Mouse (Mus musculus): ENCODE measurements around the gene Rnf5. TPM values are rescaled to one million over a fixed set of nuclear protein-coding genes. Genes with fewer than 3 reads are reported as not detected.

Gene Rnf5
- polyA plus RNA-seq, 1 experiment, result 37.1 TPM

- Histone ChIP-seq H3K4me2 (ENCODE audit: low read depth) (no peak overlapping the region), H3K79me2 (ENCODE audit: control insufficient read depth, insufficient read depth) (no peaks in the 10 kb centered on the region), H3ac (ENCODE audit: control insufficient read depth, insufficient read length) (no peak overlapping the region), H3K36me3 (ENCODE audit: control insufficient read depth, insufficient read depth) (no peaks in the 10 kb centered on the region), H3K4me3 (no peak overlapping the region), H3K27me3 (ENCODE audit: control insufficient read depth, insufficient read depth, insufficient read length) (peaks cover 33% of the 10 kb centered on the region)
- TF ChIP-seq MYOG (IDR thresholded peaks at IDR 0.05; ENCODE audit: control insufficient read depth in 1 of 3, insufficient read depth in 1 of 3, insufficient read length in 2 of 3, low read depth in 2 of 3), result no peak
- TF ChIP-seq E2F4 (IDR thresholded peaks at IDR 0.05; ENCODE audit: insufficient read depth), result no peak
- no peak for TF ChIP-seq TCF3 (IDR thresholded peaks at IDR 0.05; ENCODE audit: insufficient read length, low read depth)
- no peak for TF ChIP-seq MAX (IDR thresholded peaks at IDR 0.05; ENCODE audit: low read depth)
- TF ChIP-seq POLR2A (IDR thresholded peaks at IDR 0.05; ENCODE audit: insufficient read length, low read depth), result no peak
- no peak for TF ChIP-seq MYOD1 (IDR thresholded peaks at IDR 0.05; ENCODE audit: control insufficient read depth in 1 of 3, insufficient read length in 2 of 3, low read depth in 2 of 3)
- TF ChIP-seq CEBPB (IDR thresholded peaks at IDR 0.05; ENCODE audit: insufficient read depth, poor library complexity, severe bottlenecking), result no peak
- TF ChIP-seq POLR2AphosphoS2 (IDR thresholded peaks at IDR 0.05; ENCODE audit: insufficient read length, low read depth), result no peak
- no peak for TF ChIP-seq TCF12 (IDR thresholded peaks at IDR 0.05; ENCODE audit: insufficient read depth, poor library complexity, severe bottlenecking)
- TF ChIP-seq REST (IDR thresholded peaks at IDR 0.05; ENCODE audit: insufficient read depth, insufficient read length), result no peak
- no peak for TF ChIP-seq SRF (IDR thresholded peaks at IDR 0.05; ENCODE audit: control insufficient read depth, insufficient read length, low read depth)
- no peak for TF ChIP-seq USF1 (IDR thresholded peaks at IDR 0.05; ENCODE audit: low read depth)
Observed at GRCm38 (mm10) chr17:34572361-34572760, 31.1 kb downstream of the Rnf5 start.

- Histone ChIP-seq H3K36me3 (ENCODE audit: control insufficient read depth, insufficient read depth) (no peaks in the 10 kb centered on the region), H3K4me2 (ENCODE audit: low read depth) (no peak overlapping the region)
Observed at GRCm38 (mm10) chr17:34571875-34572274, 31.6 kb downstream of the Rnf5 start.

GRCm38 (mm10) chr17:34569919-34570318 lies 33.6 kb downstream of the Rnf5 start:
- no peak overlapping the region for H3K4me3 ChIP-seq
- H3K27me3 ChIP-seq (ENCODE audit: control insufficient read depth, insufficient read depth, insufficient read length), result peaks cover 46% of the 10 kb centered on the region
- TF ChIP-seq CEBPB (IDR thresholded peaks at IDR 0.05; ENCODE audit: insufficient read depth, poor library complexity, severe bottlenecking), result no peak
- no peak overlapping the region for H3K4me2 ChIP-seq (ENCODE audit: low read depth)
- H3K36me3 ChIP-seq (ENCODE audit: control insufficient read depth, insufficient read depth), result no peaks in the 10 kb centered on the region
- H3ac ChIP-seq (ENCODE audit: control insufficient read depth, insufficient read length), result no peak overlapping the region
- no peaks in the 10 kb centered on the region for H3K79me2 ChIP-seq (ENCODE audit: control insufficient read depth, insufficient read depth)

More at GRCm38 (mm10) chr17:34571875-34572274, 31.6 kb downstream of the Rnf5 start:
- Histone ChIP-seq H3K4me3 (no peak overlapping the region), H3K79me2 (ENCODE audit: control insufficient read depth, insufficient read depth) (no peaks in the 10 kb centered on the region), H3ac (ENCODE audit: control insufficient read depth, insufficient read length) (no peak overlapping the region), H3K27me3 (ENCODE audit: control insufficient read depth, insufficient read depth, insufficient read length) (peaks cover 38% of the 10 kb centered on the region)
- TF ChIP-seq POLR2A (IDR thresholded peaks at IDR 0.05; ENCODE audit: insufficient read length, low read depth) (no peak), E2F4 (IDR thresholded peaks at IDR 0.05; ENCODE audit: insufficient read depth) (no peak), MYOG (IDR thresholded peaks at IDR 0.05; ENCODE audit: control insufficient read depth in 1 of 3, insufficient read depth in 1 of 3, insufficient read length in 2 of 3, low read depth in 2 of 3) (no peak), CEBPB (IDR thresholded peaks at IDR 0.05; ENCODE audit: insufficient read depth, poor library complexity, severe bottlenecking) (no peak), SRF (IDR thresholded peaks at IDR 0.05; ENCODE audit: control insufficient read depth, insufficient read length, low read depth) (no peak), MYOD1 (IDR thresholded peaks at IDR 0.05; ENCODE audit: control insufficient read depth in 1 of 3, insufficient read length in 2 of 3, low read depth in 2 of 3) (no peak)

GRCm38 (mm10) chr17:34568421-34568820 lies 35.1 kb downstream of the Rnf5 start:
- Histone ChIP-seq H3K36me3 (ENCODE audit: control insufficient read depth, insufficient read depth) (no peaks in the 10 kb centered on the region), H3K27me3 (ENCODE audit: control insufficient read depth, insufficient read depth, insufficient read length) (peaks cover 46% of the 10 kb centered on the region), H3K4me2 (ENCODE audit: low read depth) (no peak overlapping the region), H3K4me3 (no peak overlapping the region), H3K79me2 (ENCODE audit: control insufficient read depth, insufficient read depth) (no peaks in the 10 kb centered on the region), H3ac (ENCODE audit: control insufficient read depth, insufficient read length) (no peak overlapping the region)
- no peak for TF ChIP-seq POLR2A (IDR thresholded peaks at IDR 0.05; ENCODE audit: insufficient read length, low read depth)
- TF ChIP-seq E2F4 (IDR thresholded peaks at IDR 0.05; ENCODE audit: insufficient read depth), result no peak
- no peak for TF ChIP-seq USF1 (IDR thresholded peaks at IDR 0.05; ENCODE audit: low read depth)
- no peak for TF ChIP-seq SRF (IDR thresholded peaks at IDR 0.05; ENCODE audit: control insufficient read depth, insufficient read length, low read depth)
- TF ChIP-seq POLR2AphosphoS2 (IDR thresholded peaks at IDR 0.05; ENCODE audit: insufficient read length, low read depth), result no peak

- H3K79me2 ChIP-seq (ENCODE audit: control insufficient read depth, insufficient read depth), result no peaks in the 10 kb centered on the region
- no peak overlapping the region for H3K4me2 ChIP-seq (ENCODE audit: low read depth)
- H3K27me3 ChIP-seq (ENCODE audit: control insufficient read depth, insufficient read depth, insufficient read length), result peaks cover 51% of the 10 kb centered on the region
- no peak overlapping the region for H3ac ChIP-seq (ENCODE audit: control insufficient read depth, insufficient read length)
- H3K36me3 ChIP-seq (ENCODE audit: control insufficient read depth, insufficient read depth), result no peaks in the 10 kb centered on the region
- TF ChIP-seq CEBPB (IDR thresholded peaks at IDR 0.05; ENCODE audit: insufficient read depth, poor library complexity, severe bottlenecking), result no peak
- no peak for TF ChIP-seq MAX (IDR thresholded peaks at IDR 0.05; ENCODE audit: low read depth)
- no peak for TF ChIP-seq POLR2AphosphoS2 (IDR thresholded peaks at IDR 0.05; ENCODE audit: insufficient read length, low read depth)
- no peak for TF ChIP-seq SRF (IDR thresholded peaks at IDR 0.05; ENCODE audit: control insufficient read depth, insufficient read length, low read depth)
- no peak for TF ChIP-seq POLR2A (IDR thresholded peaks at IDR 0.05; ENCODE audit: insufficient read length, low read depth)
- no peak for TF ChIP-seq REST (IDR thresholded peaks at IDR 0.05; ENCODE audit: insufficient read depth, insufficient read length)
- no peak for TF ChIP-seq MYOG (IDR thresholded peaks at IDR 0.05; ENCODE audit: control insufficient read depth in 1 of 3, insufficient read depth in 1 of 3, insufficient read length in 2 of 3, low read depth in 2 of 3)
- TF ChIP-seq E2F4 (IDR thresholded peaks at IDR 0.05; ENCODE audit: insufficient read depth), result no peak
- TF ChIP-seq USF1 (IDR thresholded peaks at IDR 0.05; ENCODE audit: low read depth), result no peak
- no peak for TF ChIP-seq TCF3 (IDR thresholded peaks at IDR 0.05; ENCODE audit: insufficient read length, low read depth)
- TF ChIP-seq TCF12 (IDR thresholded peaks at IDR 0.05; ENCODE audit: insufficient read depth, poor library complexity, severe bottlenecking), result no peak
- no peak overlapping the region for H3K4me3 ChIP-seq
Observed at GRCm38 (mm10) chr17:34567311-34567710, 36.2 kb downstream of the Rnf5 start.

Measured in myocyte (in vitro differentiated cells).